Mouse (Mus musculus) liver, embryonic 15.5 days (tissue): Measurements from ENCODE around the gene Tbc1d9b. TPM values are rescaled to one million over a fixed set of nuclear protein-coding genes. Genes with fewer than 3 reads are reported as not detected.
A peak's percentile ranks its signal among the peaks of the same experiment; 100 is the strongest.

Experiments
- ATAC-seq: fragments of 200-750 bp; cut with Nextera tagmentation; 2 replicates; pipeline ENCODE4 v1.8.0; 2017; ENCODE audit warnings: moderate number of reproducible peaks, mild to moderate bottlenecking, moderate library complexity; ENCODE audit not compliant: insufficient read depth
- H3K27ac ChIP-seq: fragments of 300-500 bp; sonication (generic); replicated peaks from 2 replicates; pipeline ENCODE4 v1.5.1; 2015; ENCODE audit warnings: mild to moderate bottlenecking, inconsistent platforms
- H3K27me3 ChIP-seq: fragments of 300-500 bp; sonication (generic); 2 replicates; pipeline ENCODE4 v1.6.1; 2015; ENCODE audit warnings: mild to moderate bottlenecking, inconsistent platforms
- H3K36me3 ChIP-seq: fragments of 300-500 bp; sonication (generic); replicated peaks from 2 replicates; pipeline ENCODE4 v1.6.1; 2015; ENCODE audit warnings: moderate library complexity, mild to moderate bottlenecking, inconsistent platforms
- H3K4me1 ChIP-seq: fragments of 300-500 bp; sonication (generic); replicated peaks from 2 replicates; pipeline ENCODE4 v1.6.1; 2015; ENCODE audit warnings: inconsistent platforms
- H3K4me2 ChIP-seq: fragments of 300-500 bp; sonication (generic); 2 replicates; pipeline ENCODE4 v1.6.1; 2015; ENCODE audit warnings: moderate library complexity, mild to moderate bottlenecking, inconsistent platforms
- H3K4me3 ChIP-seq: fragments of 300-500 bp; sonication (generic); replicated peaks from 2 replicates; pipeline ENCODE4 v1.5.1; 2015; ENCODE audit warnings: mild to moderate bottlenecking, inconsistent platforms
- H3K9ac ChIP-seq: fragments of 300-500 bp; sonication (generic); 2 replicates; pipeline ENCODE4 v1.6.1; 2015; ENCODE audit warnings: moderate library complexity, mild to moderate bottlenecking, inconsistent platforms
- H3K9me3 ChIP-seq: fragments of 300-500 bp; sonication (generic); replicated peaks from 2 replicates; pipeline ENCODE4 v1.6.1; 2016; ENCODE audit warnings: inconsistent platforms
- WGBS: fragments of 180-500 bp; shearing (Covaris S2); methylation state at CpG from one replicate; pipeline ENCODE4 v1.1.7; 2015; ENCODE audit warnings: mixed read lengths; ENCODE audit not compliant: insufficient replicate concordance; 5-methylcytosine and 5-hydroxymethylcytosine counted together
- polyA plus RNA-seq: library from polyadenylated mRNA; unstranded; fragments of >200 nt; fragmentation: Nextera tagmentation; extraction: Ambion mirVana; gene quantifications from 2 replicates; pipeline ENCODE4 v1.2.1, GENCODE M21; 2015

Gene Tbc1d9b
- polyA plus RNA-seq, 1 experiment from 2014 or later, result 11.7 TPM

- Histone ChIP-seq H3K4me1 (peaks cover 52% of the 10 kb centered on the region), H3K36me3 (peaks cover 30% of the 10 kb centered on the region)
Measured at GRCm38 (mm10) chr11:50210505-50211151, 79.4 kb downstream of the Tbc1d9b start, which contains the start of the genes Sqstm1 and Mgat4b. TSS of gene Sqstm1 (minus strand) at chr11:50210827. TSS of gene Mgat4b (plus strand) at chr11:50210890.

DNA sequence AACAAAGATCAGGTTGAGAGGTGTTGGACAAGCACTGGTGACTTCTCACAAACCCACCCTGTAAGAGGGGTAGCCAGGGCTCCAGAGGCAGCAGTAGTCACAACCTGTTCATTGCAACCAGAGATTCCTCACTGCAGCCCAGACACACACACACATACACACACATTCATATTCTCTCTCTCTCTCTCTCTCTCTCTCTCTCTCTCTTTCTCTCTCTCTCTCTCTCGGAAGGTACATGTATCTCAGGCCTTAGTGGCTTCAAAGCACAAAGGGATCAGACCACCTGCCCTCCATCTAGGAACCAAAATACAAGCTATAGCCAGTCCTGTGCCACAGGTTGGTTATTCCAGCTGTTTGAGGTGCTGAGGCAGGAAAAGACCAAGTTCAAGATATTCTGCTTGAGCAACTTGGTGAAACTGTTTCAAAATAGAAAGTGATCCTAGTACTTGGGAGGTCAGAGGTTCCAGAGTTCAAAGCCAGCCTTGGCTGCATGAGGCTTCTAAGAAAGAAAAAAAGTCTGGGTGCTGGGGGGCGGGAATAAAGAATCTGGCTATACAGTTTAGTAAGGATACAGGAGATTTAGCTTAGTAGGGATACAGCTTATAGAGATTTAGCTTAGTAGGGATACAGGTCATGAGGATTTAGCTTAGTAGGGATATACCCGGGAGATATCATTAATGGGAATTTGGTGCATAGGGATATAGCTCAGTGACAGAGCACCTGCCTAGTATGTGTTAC lies 80.3 kb downstream of the Tbc1d9b start:
- Histone ChIP-seq H3K27ac (peak overlapping the region; percentile 99), H3K4me1 (peaks cover 61% of the 10 kb centered on the region), H3K4me3 (peak overlapping the region; percentile 98), H3K27me3 (no peaks in the 10 kb centered on the region), H3K9me3 (no peaks in the 10 kb centered on the region), H3K9ac (peak overlapping the region; percentile 99; the same call in 1 of the 2 replicates), H3K36me3 (peaks cover 22% of the 10 kb centered on the region), H3K4me2 (peak overlapping the region; percentile 78)
- WGBS, result 73% methylated on average over 3 of the region's 3 CpGs
- ATAC-seq, result no peak

More at GRCm38 (mm10) chr11:50210505-50211151, 79.4 kb downstream of the Tbc1d9b start, which contains the start of the genes Sqstm1 and Mgat4b:
- H3K27ac ChIP-seq, result peak within 1 kb of the TSS; percentile 99
- no peaks in the 10 kb centered on the region for H3K27me3 ChIP-seq
- under 1% methylated on average over 48 of the region's 48 CpGs for WGBS
- H3K4me2 ChIP-seq, result peak within 1 kb of the TSS; percentile 78
- H3K4me3 ChIP-seq, result peak within 1 kb of the TSS; percentile 98
- no peaks in the 10 kb centered on the region for H3K9me3 ChIP-seq
- H3K9ac ChIP-seq, result peak within 1 kb of the TSS; percentile 99
- peak; percentile 68 for ATAC-seq

GRCm38 (mm10) chr11:50212060-50212739 lies 81.0 kb downstream of the Tbc1d9b start:
- Histone ChIP-seq H3K9ac (no peak overlapping the region), H3K4me3 (no peak overlapping the region), H3K4me2 (no peak overlapping the region; the same call in 1 of the 2 replicates), H3K27me3 (no peaks in the 10 kb centered on the region), H3K9me3 (no peaks in the 10 kb centered on the region), H3K4me1 (peaks cover 68% of the 10 kb centered on the region), H3K27ac (peak overlapping the region; percentile 61; the same call in 1 of the 2 replicates), H3K36me3 (peaks cover 14% of the 10 kb centered on the region)
- WGBS, result 48% methylated on average over 3 of the region's 3 CpGs
- ATAC-seq, result no peak

GRCm38 (mm10) chr11:50212848-50213758 lies 81.9 kb downstream of the Tbc1d9b start:
- Histone ChIP-seq H3K9me3 (no peaks in the 10 kb centered on the region), H3K4me2 (no peak overlapping the region; the same call in 1 of the 2 replicates), H3K36me3 (peaks cover 5% of the 10 kb centered on the region), H3K27me3 (no peaks in the 10 kb centered on the region), H3K27ac (peak overlapping the region; percentile 61), H3K4me3 (no peak overlapping the region), H3K4me1 (peaks cover 73% of the 10 kb centered on the region), H3K9ac (no peak overlapping the region)
- WGBS, result 53% methylated on average over 11 of the region's 11 CpGs
- no peak for ATAC-seq

GRCm38 (mm10) chr11:50214631-50215030 lies 83.4 kb downstream of the Tbc1d9b start:
- ATAC-seq, result no peak
- no peak overlapping the region for H3K4me3 ChIP-seq
- H3K27me3 ChIP-seq, result no peaks in the 10 kb centered on the region
- no peak overlapping the region for H3K9ac ChIP-seq
- 84% methylated on average over 6 of the region's 6 CpGs for WGBS
- H3K36me3 ChIP-seq, result no peaks in the 10 kb centered on the region
- no peak overlapping the region for H3K27ac ChIP-seq
- H3K4me2 ChIP-seq, result no peak overlapping the region
- peaks cover 78% of the 10 kb centered on the region for H3K4me1 ChIP-seq
- no peaks in the 10 kb centered on the region for H3K9me3 ChIP-seq

DNA sequence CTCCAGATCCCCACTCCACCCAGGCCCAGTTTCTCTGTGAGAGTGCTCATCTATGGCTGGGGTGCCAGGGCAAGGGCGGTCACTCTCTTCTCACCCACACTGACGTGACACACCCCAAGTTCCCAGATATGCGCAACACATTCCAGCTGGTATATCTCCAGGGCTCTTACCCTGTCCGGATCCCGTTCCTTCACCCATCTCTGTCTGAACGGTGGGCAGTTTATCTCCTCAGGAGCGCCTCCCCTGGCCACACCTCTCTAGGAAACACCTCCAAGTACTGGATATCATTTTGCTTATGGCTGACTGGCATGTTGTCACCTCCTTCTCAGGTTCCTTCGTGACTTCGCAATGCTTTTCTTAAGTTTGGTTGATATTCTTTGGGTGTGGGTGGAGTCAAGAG lies 84.4 kb downstream of the Tbc1d9b start:
- peak overlapping the region; percentile 51 for H3K27ac ChIP-seq
- no peak overlapping the region for H3K4me3 ChIP-seq
- WGBS, result 46% methylated on average over 9 of the region's 9 CpGs
- peak overlapping the region; percentile 6; the same call in 1 of the 2 replicates for H3K9ac ChIP-seq
- peaks cover 81% of the 10 kb centered on the region for H3K4me1 ChIP-seq
- ATAC-seq, result no peak
- H3K36me3 ChIP-seq, result no peaks in the 10 kb centered on the region; the same call in 1 of the 2 replicates
- H3K9me3 ChIP-seq, result no peaks in the 10 kb centered on the region
- no peaks in the 10 kb centered on the region for H3K27me3 ChIP-seq
- H3K4me2 ChIP-seq, result peak overlapping the region; percentile 39

GRCm38 (mm10) chr11:50216724-50217366 lies 85.6 kb downstream of the Tbc1d9b start:
- 59% methylated on average over 4 of the region's 4 CpGs for WGBS
- H3K4me3 ChIP-seq, result no peak overlapping the region
- ATAC-seq, result no peak
- H3K9me3 ChIP-seq, result no peaks in the 10 kb centered on the region
- H3K4me2 ChIP-seq, result peak overlapping the region; percentile 6; the same call in 1 of the 2 replicates
- peaks cover 72% of the 10 kb centered on the region for H3K4me1 ChIP-seq
- H3K27ac ChIP-seq, result no peak overlapping the region
- no peak overlapping the region for H3K9ac ChIP-seq
- H3K27me3 ChIP-seq, result no peaks in the 10 kb centered on the region
- no peaks in the 10 kb centered on the region; the same call in 1 of the 2 replicates for H3K36me3 ChIP-seq

- Histone ChIP-seq H3K4me2 (no peak overlapping the region), H3K4me1 (peaks cover 68% of the 10 kb centered on the region), H3K9me3 (no peaks in the 10 kb centered on the region), H3K36me3 (no peaks in the 10 kb centered on the region; the same call in 1 of the 2 replicates), H3K4me3 (no peak overlapping the region), H3K9ac (no peak overlapping the region), H3K27ac (no peak overlapping the region), H3K27me3 (no peaks in the 10 kb centered on the region)
- no peak for ATAC-seq
- WGBS, result 77% methylated on average over 4 of the region's 4 CpGs
Measured at GRCm38 (mm10) chr11:50217811-50218210, 86.6 kb downstream of the Tbc1d9b start.

GRCm38 (mm10) chr11:50219833-50220232 lies 88.6 kb downstream of the Tbc1d9b start:
- H3K9ac ChIP-seq, result no peak overlapping the region
- WGBS, result 31% methylated on average over 2 of the region's 2 CpGs
- H3K4me2 ChIP-seq, result no peak overlapping the region
- H3K27me3 ChIP-seq, result no peaks in the 10 kb centered on the region
- H3K36me3 ChIP-seq, result no peaks in the 10 kb centered on the region; the same call in 1 of the 2 replicates
- no peak overlapping the region for H3K4me3 ChIP-seq
- no peak overlapping the region for H3K27ac ChIP-seq
- peaks cover 74% of the 10 kb centered on the region for H3K4me1 ChIP-seq
- no peaks in the 10 kb centered on the region for H3K9me3 ChIP-seq
- no peak for ATAC-seq
